Mouse (Mus musculus): ENCODE results near the gene Gpr12.

Gpr12 gene

DNA sequence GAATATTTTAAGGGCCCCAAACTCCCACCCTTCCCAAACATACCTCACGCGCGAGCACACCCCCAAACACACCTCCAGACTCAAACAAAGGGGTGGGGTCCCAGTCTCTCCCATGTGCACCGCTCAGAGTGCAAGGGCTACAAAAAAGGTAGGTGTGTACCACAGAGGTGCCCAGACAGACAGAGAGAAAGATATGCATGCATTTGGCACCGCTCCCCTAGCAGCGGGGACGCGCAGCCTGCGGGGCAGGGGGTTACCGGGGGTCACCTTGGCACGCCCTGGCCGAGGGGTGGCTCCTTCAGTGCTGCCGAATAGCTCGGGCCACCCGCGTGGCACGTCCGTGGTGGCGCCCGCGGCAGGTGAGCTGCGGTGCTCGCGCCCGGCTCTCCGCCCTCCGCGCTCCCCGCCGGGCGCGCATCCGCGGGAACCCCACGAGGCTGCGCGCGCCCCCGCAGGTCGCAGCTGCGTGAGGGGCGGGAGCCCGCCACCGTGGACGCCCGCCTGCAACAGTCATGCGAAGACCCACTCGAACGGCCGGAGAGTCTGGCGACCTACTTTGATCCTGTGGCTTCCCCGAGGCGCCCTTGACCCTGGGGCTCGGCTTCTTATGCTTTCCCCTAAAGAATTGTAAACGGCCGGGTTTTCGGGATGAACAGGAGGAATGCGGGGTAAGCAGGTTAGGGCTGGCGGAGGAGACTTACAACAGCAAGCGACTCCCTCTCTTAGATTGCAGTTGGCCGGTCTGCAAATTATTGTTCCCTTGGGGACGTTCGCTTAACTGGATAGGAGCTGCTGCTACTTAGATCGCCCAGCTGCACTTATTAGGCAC, at the start of gene Gpr12:
TSS of gene Gpr12 (minus strand) at position 762 of the 829 bp plus-strand sequence.
- peaks cover 51% of the 10 kb centered on the region for H3K27me3 ChIP-seq (ENCODE audit: insufficient read depth, low read length)
- no peak for TF ChIP-seq POU5F1 (IDR thresholded peaks at IDR 0.05; ENCODE audit: borderline replicate concordance, low read length)
- H3K36me3 ChIP-seq (ENCODE audit: insufficient read depth, low read length), result no peaks in the 10 kb centered on the region
- H3K4me3 ChIP-seq (replicated peaks; ENCODE audit: low read length), result peak within 1 kb of the TSS; percentile 80
- peaks cover 40% of the 10 kb centered on the region for H3K4me1 ChIP-seq (replicated peaks; ENCODE audit: low read depth, low read length)
- no peaks in the 10 kb centered on the region for H3K9me3 ChIP-seq (ENCODE audit: low read length)

DNA sequence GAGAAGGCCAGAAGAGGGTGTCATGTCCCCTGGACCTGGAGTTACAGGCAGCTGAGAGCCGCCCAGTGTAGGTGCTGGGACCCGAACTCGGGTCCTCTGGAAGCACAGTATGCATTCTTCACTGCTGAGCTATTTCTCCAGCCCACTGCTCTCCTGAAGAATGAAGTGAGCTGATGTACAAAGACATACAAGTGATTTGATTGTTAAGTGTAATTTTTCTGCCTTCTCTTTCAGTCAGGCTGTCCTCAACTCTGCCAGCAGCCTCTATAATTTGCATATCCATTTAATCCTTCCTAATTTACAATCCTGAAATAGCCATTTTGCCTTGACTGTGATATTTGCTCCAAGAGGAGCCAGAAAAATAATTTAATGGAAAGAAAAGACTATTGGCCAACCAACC, 46.6 kb upstream of the Gpr12 start:
- H3K9me3 ChIP-seq (ENCODE audit: low read length), result peaks cover 3% of the 10 kb centered on the region; the same call in 1 of the 2 replicates
- TF ChIP-seq POU5F1 (IDR thresholded peaks at IDR 0.05; ENCODE audit: borderline replicate concordance, low read length) (no peak), NANOG (IDR thresholded peaks at IDR 0.05; ENCODE audit: borderline replicate concordance, low read length) (no peak), CTCF (conservative IDR thresholded peaks at IDR 0.05; ENCODE audit: low read length) (no peak)

DNA sequence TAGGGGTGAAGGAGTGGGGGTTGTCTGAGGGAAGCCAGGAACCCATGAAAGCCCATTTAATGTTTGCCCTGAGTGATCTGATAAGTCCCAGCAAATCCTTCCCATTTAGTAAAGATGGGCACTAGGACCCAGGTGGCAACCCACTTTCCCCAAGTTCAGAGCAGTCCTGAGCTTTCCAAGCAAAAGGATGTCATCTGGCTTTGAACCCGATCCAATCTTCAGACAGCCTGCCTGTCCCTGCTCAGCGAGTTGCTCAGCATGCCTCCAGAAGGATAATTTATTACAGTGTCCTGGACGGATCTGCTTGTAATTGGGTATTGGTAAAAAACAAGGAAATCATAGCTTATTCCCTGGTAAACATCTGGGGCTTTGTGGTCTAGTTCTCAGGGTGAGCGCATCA, 45.9 kb upstream of the Gpr12 start:
- H3K36me3 ChIP-seq (ENCODE audit: insufficient read depth, low read length), result no peaks in the 10 kb centered on the region
- H3K4me1 ChIP-seq (replicated peaks; ENCODE audit: low read depth, low read length), result peaks cover 4% of the 10 kb centered on the region; the same call in 1 of the 2 replicates
- no peak overlapping the region for H3K4me3 ChIP-seq (replicated peaks; ENCODE audit: low read length)
- 0 out of 2 replicates have a peak, but pooled peaks cover 2% of the 10 kb centered on the region for H3K27me3 ChIP-seq (ENCODE audit: insufficient read depth, low read length)
- no peaks in the 10 kb centered on the region for H3K9me3 ChIP-seq (ENCODE audit: low read length)
- TF ChIP-seq NANOG (IDR thresholded peaks at IDR 0.05; ENCODE audit: borderline replicate concordance, low read length), result no peak
- no peak for TF ChIP-seq CTCF (conservative IDR thresholded peaks at IDR 0.05; ENCODE audit: low read length)
- no peak for TF ChIP-seq POU5F1 (IDR thresholded peaks at IDR 0.05; ENCODE audit: borderline replicate concordance, low read length)

More for the DNA sequence above, 46.6 kb upstream of the Gpr12 start:
- Histone ChIP-seq H3K36me3 (ENCODE audit: insufficient read depth, low read length) (no peaks in the 10 kb centered on the region), H3K27me3 (ENCODE audit: insufficient read depth, low read length) (0 out of 2 replicates have a peak, but pooled peaks cover 2% of the 10 kb centered on the region), H3K4me3 (replicated peaks; ENCODE audit: low read length) (no peak overlapping the region), H3K4me1 (replicated peaks; ENCODE audit: low read depth, low read length) (peaks cover 4% of the 10 kb centered on the region; the same call in 1 of the 2 replicates)

DNA sequence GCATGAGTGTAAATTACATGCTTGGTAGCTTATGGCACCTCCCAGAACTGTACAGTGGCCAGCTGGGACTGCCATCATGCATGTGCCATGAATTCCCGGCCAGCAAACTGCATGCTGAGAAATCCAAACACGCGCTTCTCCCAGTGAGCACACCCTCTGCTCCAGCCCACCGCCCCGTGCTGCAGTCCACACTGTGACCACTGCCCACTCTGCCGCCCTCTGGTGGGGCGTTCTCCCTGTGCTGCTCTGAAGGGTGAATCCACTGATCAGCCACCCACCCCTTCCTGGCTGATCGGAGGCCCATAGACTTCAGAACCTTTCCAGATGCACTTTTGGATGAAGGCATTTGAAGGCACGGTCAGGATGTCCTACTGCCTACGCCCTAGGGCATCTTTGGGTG, 44.6 kb upstream of the Gpr12 start:
- H3K4me3 ChIP-seq (replicated peaks; ENCODE audit: low read length), result no peak overlapping the region
- H3K9me3 ChIP-seq (ENCODE audit: low read length), result no peaks in the 10 kb centered on the region
- H3K4me1 ChIP-seq (replicated peaks; ENCODE audit: low read depth, low read length), result peaks cover 4% of the 10 kb centered on the region; the same call in 1 of the 2 replicates
- TF ChIP-seq NANOG (IDR thresholded peaks at IDR 0.05; ENCODE audit: borderline replicate concordance, low read length) (no peak), CTCF (conservative IDR thresholded peaks at IDR 0.05; ENCODE audit: low read length) (0 out of 2 replicates have a peak, but pooled peaks have one; percentile 10)
- H3K36me3 ChIP-seq (ENCODE audit: insufficient read depth, low read length), result no peaks in the 10 kb centered on the region
- 0 out of 2 replicates have a peak, but pooled peaks cover 2% of the 10 kb centered on the region for H3K27me3 ChIP-seq (ENCODE audit: insufficient read depth, low read length)

DNA sequence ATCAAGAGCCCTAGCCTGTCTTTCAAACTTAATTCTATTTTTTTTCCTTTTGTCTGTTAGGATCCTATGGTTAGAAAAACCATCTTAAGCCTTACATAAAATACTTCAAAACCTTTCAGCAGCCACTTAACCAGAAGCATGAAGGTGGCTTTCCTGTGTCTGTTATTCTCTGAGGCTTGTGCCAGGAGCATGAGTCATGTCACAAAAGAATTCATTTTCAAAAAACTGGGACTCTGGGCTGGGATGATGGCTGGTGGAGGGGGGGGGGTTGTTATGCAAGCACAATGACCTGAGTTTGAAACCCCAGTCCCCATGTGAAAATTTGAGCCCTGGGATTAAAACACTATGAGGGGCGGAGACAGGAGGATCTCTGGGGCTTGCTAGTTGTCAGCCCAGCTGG, 43.8 kb upstream of the Gpr12 start:
- TF ChIP-seq NANOG (IDR thresholded peaks at IDR 0.05; ENCODE audit: borderline replicate concordance, low read length) (no peak), POU5F1 (IDR thresholded peaks at IDR 0.05; ENCODE audit: borderline replicate concordance, low read length) (no peak), CTCF (conservative IDR thresholded peaks at IDR 0.05; ENCODE audit: low read length) (no peak)
- H3K36me3 ChIP-seq (ENCODE audit: insufficient read depth, low read length), result no peaks in the 10 kb centered on the region
- peaks cover 4% of the 10 kb centered on the region; the same call in 1 of the 2 replicates for H3K4me1 ChIP-seq (replicated peaks; ENCODE audit: low read depth, low read length)
- 0 out of 2 replicates have a peak, but pooled peaks cover 2% of the 10 kb centered on the region for H3K27me3 ChIP-seq (ENCODE audit: insufficient read depth, low read length)
- H3K4me3 ChIP-seq (replicated peaks; ENCODE audit: low read length), result no peak overlapping the region
- no peaks in the 10 kb centered on the region for H3K9me3 ChIP-seq (ENCODE audit: low read length)

DNA sequence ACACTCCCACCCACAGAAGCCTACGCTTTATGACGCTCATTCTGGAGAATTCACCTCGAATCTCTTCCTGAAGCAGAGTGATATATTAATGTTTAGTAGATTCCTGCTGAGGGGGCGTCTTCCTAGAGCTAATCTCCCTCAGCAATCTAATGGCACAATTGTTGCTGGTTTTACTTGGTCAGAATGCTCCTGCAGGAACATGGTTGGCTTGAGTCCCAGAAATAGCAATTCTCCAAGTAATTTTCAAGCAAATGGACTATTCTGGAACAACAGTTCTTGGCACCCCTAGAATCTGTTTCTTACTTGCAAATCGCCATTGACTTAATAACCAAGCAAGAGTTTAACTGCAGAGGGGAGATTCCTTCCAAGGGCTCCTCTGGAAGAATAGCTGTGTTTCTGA, 42.9 kb upstream of the Gpr12 start:
- Histone ChIP-seq H3K4me1 (replicated peaks; ENCODE audit: low read depth, low read length) (peaks cover 4% of the 10 kb centered on the region; the same call in 1 of the 2 replicates), H3K4me3 (replicated peaks; ENCODE audit: low read length) (no peak overlapping the region), H3K27me3 (ENCODE audit: insufficient read depth, low read length) (0 out of 2 replicates have a peak, but pooled peaks cover 2% of the 10 kb centered on the region), H3K9me3 (ENCODE audit: low read length) (no peaks in the 10 kb centered on the region), H3K36me3 (ENCODE audit: insufficient read depth, low read length) (no peaks in the 10 kb centered on the region)
- no peak for TF ChIP-seq NANOG (IDR thresholded peaks at IDR 0.05; ENCODE audit: borderline replicate concordance, low read length)
- TF ChIP-seq POU5F1 (IDR thresholded peaks at IDR 0.05; ENCODE audit: borderline replicate concordance, low read length), result no peak
- no peak for TF ChIP-seq CTCF (conservative IDR thresholded peaks at IDR 0.05; ENCODE audit: low read length)

DNA sequence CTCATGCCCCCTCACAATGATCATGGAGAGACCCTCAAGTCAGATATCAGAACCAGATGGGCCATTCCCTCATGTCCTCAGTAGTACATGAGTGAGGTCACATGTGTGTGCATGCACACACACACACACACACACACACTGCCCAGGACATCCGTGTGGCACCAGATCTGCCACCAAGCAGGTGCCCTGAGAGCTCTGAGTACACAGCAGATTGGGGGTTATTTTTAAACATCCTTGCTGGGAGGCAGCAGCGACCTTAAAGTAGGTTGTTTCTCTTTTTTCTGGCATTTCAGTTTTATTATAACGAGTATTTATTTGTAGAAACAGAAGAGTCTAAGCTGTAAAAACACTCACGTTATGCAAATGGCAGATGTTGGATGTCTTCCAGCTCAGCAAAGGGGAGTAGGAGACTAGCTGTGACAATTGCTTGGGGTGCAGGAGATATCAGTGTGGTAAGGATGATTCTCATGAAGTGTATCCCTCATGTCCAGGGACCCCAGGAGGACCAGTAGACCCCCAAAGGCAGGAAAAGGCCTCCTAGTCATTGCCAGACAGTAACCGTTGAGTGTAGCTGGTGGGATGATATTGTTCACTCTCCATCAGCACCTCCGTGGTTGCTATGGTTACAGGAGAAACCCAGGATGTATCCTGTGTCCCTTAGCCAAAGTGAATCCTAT, 40.7 kb upstream of the Gpr12 start:
- H3K4me1 ChIP-seq (replicated peaks; ENCODE audit: low read depth, low read length), result no peaks in the 10 kb centered on the region
- TF ChIP-seq CTCF (conservative IDR thresholded peaks at IDR 0.05; ENCODE audit: low read length), result no peak
- no peak for TF ChIP-seq NANOG (IDR thresholded peaks at IDR 0.05; ENCODE audit: borderline replicate concordance, low read length)
- no peak for TF ChIP-seq POU5F1 (IDR thresholded peaks at IDR 0.05; ENCODE audit: borderline replicate concordance, low read length)
- 0 out of 2 replicates have a peak, but pooled peaks cover 2% of the 10 kb centered on the region for H3K27me3 ChIP-seq (ENCODE audit: insufficient read depth, low read length)
- no peaks in the 10 kb centered on the region for H3K9me3 ChIP-seq (ENCODE audit: low read length)
- no peak overlapping the region for H3K4me3 ChIP-seq (replicated peaks; ENCODE audit: low read length)
- no peaks in the 10 kb centered on the region for H3K36me3 ChIP-seq (ENCODE audit: insufficient read depth, low read length)

DNA sequence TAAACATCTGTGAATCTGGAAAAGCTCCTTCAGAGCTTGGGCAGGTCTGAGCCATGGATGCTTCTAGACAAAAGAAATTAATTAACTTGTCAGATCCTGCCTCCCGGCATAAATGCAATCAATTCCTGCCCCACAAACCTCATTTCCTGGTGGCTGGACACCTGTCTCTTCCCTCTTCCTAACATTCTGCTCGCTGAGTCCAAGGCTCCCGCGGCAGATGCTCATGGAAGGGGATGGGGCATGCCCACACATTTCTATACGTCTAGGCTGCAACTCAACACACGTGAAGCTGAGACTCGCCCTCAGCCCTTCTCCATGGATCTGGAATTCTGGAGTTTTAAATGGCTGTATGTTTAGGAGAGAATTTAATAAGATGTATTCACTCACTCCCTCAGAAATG, 26.8 kb upstream of the Gpr12 start:
- TF ChIP-seq POU5F1 (IDR thresholded peaks at IDR 0.05; ENCODE audit: borderline replicate concordance, low read length), result no peak
- no peak for TF ChIP-seq CTCF (conservative IDR thresholded peaks at IDR 0.05; ENCODE audit: low read length)
- no peak for TF ChIP-seq NANOG (IDR thresholded peaks at IDR 0.05; ENCODE audit: borderline replicate concordance, low read length)
- Histone ChIP-seq H3K36me3 (ENCODE audit: insufficient read depth, low read length) (no peaks in the 10 kb centered on the region), H3K4me3 (replicated peaks; ENCODE audit: low read length) (no peak overlapping the region), H3K9me3 (ENCODE audit: low read length) (peaks cover 12% of the 10 kb centered on the region), H3K4me1 (replicated peaks; ENCODE audit: low read depth, low read length) (peaks cover 36% of the 10 kb centered on the region), H3K27me3 (ENCODE audit: insufficient read depth, low read length) (no peaks in the 10 kb centered on the region)
